Mouse (Mus musculus) myocyte (in vitro differentiated cells): ENCODE results near the gene Col11a1. TPM values are rescaled to one million over a fixed set of nuclear protein-coding genes. Genes with fewer than 3 reads are reported as not detected.

Experiments used
- H3K27me3 ChIP-seq: one replicate; pipeline ENCODE4 v1.6.1; 2011; ENCODE audit not compliant: control insufficient read depth, insufficient read depth, insufficient read length
- H3K36me3 ChIP-seq: one replicate; pipeline ENCODE4 v1.6.1; 2011; ENCODE audit not compliant: control insufficient read depth, insufficient read depth
- H3K4me2 ChIP-seq: one replicate; pipeline ENCODE4 v1.6.1; 2011; ENCODE audit warnings: low read depth, control low read depth
- H3K4me3 ChIP-seq: one replicate; pipeline ENCODE4 v1.5.1; 2011; ENCODE audit warnings: mild to moderate bottlenecking, control low read depth, moderate library complexity
- H3K79me2 ChIP-seq: one replicate; pipeline ENCODE4 v1.6.1; 2011; ENCODE audit not compliant: control insufficient read depth, insufficient read depth
- H3ac ChIP-seq: one replicate; pipeline ENCODE4 v1.6.1; 2011; ENCODE audit not compliant: control insufficient read depth, insufficient read length
- CEBPB ChIP-seq: IDR thresholded peaks from 2 replicates; pipeline ENCODE4 v1.6.1; 2011; ENCODE audit warnings: mild to moderate bottlenecking, moderate library complexity; ENCODE audit not compliant: poor library complexity, insufficient read depth, severe bottlenecking
- E2F4 ChIP-seq: IDR thresholded peaks from one replicate; pipeline ENCODE4 v1.6.1; 2011; ENCODE audit warnings: mild to moderate bottlenecking, control low read depth, moderate library complexity; ENCODE audit not compliant: insufficient read depth
- MAX ChIP-seq: IDR thresholded peaks from one replicate; pipeline ENCODE4 v1.6.1; 2011; ENCODE audit warnings: low read depth, mild to moderate bottlenecking, control low read depth
- MYOD1 ChIP-seq, 3 experiments: IDR thresholded peaks; one replicate each; pipeline ENCODE4 v1.6.1; 2011; ENCODE audit warnings: control low read depth in 2 of 3, low read depth in 2 of 3, mild to moderate bottlenecking in 2 of 3, moderate library complexity in 1 of 3; ENCODE audit not compliant: insufficient read length in 2 of 3, control insufficient read depth in 1 of 3
- MYOG ChIP-seq, 3 experiments: IDR thresholded peaks; one replicate each; pipeline ENCODE4 v1.6.1; 2011; ENCODE audit warnings: control low read depth in 2 of 3, low read depth in 2 of 3, mild to moderate bottlenecking in 2 of 3; ENCODE audit not compliant: insufficient read length in 2 of 3, control insufficient read depth in 1 of 3, insufficient read depth in 1 of 3
- POLR2A ChIP-seq: IDR thresholded peaks from one replicate; pipeline ENCODE4 v1.6.1; 2011; ENCODE audit warnings: low read depth, mild to moderate bottlenecking, control low read depth, moderate library complexity; ENCODE audit not compliant: insufficient read length
- POLR2AphosphoS2 ChIP-seq: IDR thresholded peaks from one replicate; pipeline ENCODE4 v1.6.1; 2011; ENCODE audit warnings: low read depth, control low read depth; ENCODE audit not compliant: insufficient read length
- REST ChIP-seq: IDR thresholded peaks from one replicate; pipeline ENCODE4 v1.6.1; 2011; ENCODE audit warnings: mild to moderate bottlenecking, control low read depth, moderate library complexity; ENCODE audit not compliant: insufficient read depth, insufficient read length
- SRF ChIP-seq: IDR thresholded peaks from one replicate; pipeline ENCODE4 v1.6.1; 2011; ENCODE audit warnings: low read depth; ENCODE audit not compliant: control insufficient read depth, insufficient read length
- TCF12 ChIP-seq: IDR thresholded peaks from one replicate; pipeline ENCODE4 v1.6.1; 2011; ENCODE audit warnings: mild to moderate bottlenecking, control low read depth; ENCODE audit not compliant: poor library complexity, insufficient read depth, severe bottlenecking
- TCF3 ChIP-seq: IDR thresholded peaks from one replicate; pipeline ENCODE4 v1.6.1; 2011; ENCODE audit warnings: low read depth, control low read depth; ENCODE audit not compliant: insufficient read length
- USF1 ChIP-seq: IDR thresholded peaks from one replicate; pipeline ENCODE4 v1.6.1; 2011; ENCODE audit warnings: low read depth, mild to moderate bottlenecking, control low read depth, moderate library complexity
- polyA plus RNA-seq: library from polyadenylated mRNA; unstranded; fragments of >200 nt; fragmentation: generic; extraction: Trizol; gene quantifications from one replicate; pipeline ENCODE4 v1.2.1, GENCODE M21; 2012; ENCODE audit warnings: missing spikeins

Gene Col11a1
- polyA plus RNA-seq, 1 experiment, result 0.50 TPM

GRCm38 (mm10) chr3:114107099-114107498, 76.8 kb downstream of the Col11a1 start:
- no peak for TF ChIP-seq MYOG (IDR thresholded peaks at IDR 0.05; ENCODE audit: control insufficient read depth in 1 of 3, insufficient read depth in 1 of 3, insufficient read length in 2 of 3, low read depth in 2 of 3)
- TF ChIP-seq POLR2AphosphoS2, result no peak
- no peak for TF ChIP-seq MAX
- TF ChIP-seq CEBPB, result no peak
- no peak for TF ChIP-seq TCF12
- no peak for TF ChIP-seq TCF3
- no peak for TF ChIP-seq SRF
- no peak for TF ChIP-seq USF1
- TF ChIP-seq MYOD1 (IDR thresholded peaks at IDR 0.05; ENCODE audit: control insufficient read depth in 1 of 3, insufficient read length in 2 of 3, low read depth in 2 of 3), result no peak
- TF ChIP-seq REST, result no peak
- no peak for TF ChIP-seq POLR2A
- no peak for TF ChIP-seq E2F4
- Histone ChIP-seq H3K36me3 (no peaks in the 10 kb centered on the region), H3K79me2 (no peaks in the 10 kb centered on the region), H3K4me2 (no peak overlapping the region), H3K27me3 (no peaks in the 10 kb centered on the region), H3ac (no peak overlapping the region), H3K4me3 (no peak overlapping the region)

GRCm38 (mm10) chr3:114147140-114147539, 116.8 kb downstream of the Col11a1 start:
- Histone ChIP-seq H3K36me3 (no peaks in the 10 kb centered on the region), H3ac (no peak overlapping the region), H3K27me3 (no peaks in the 10 kb centered on the region), H3K4me2 (no peak overlapping the region), H3K79me2 (no peaks in the 10 kb centered on the region), H3K4me3 (no peak overlapping the region)
- TF ChIP-seq POLR2A, result no peak
- no peak for TF ChIP-seq E2F4
- TF ChIP-seq MYOD1 (IDR thresholded peaks at IDR 0.05; ENCODE audit: control insufficient read depth in 1 of 3, insufficient read length in 2 of 3, low read depth in 2 of 3), result no peak
- no peak for TF ChIP-seq SRF
- TF ChIP-seq USF1, result no peak
- no peak for TF ChIP-seq MYOG (IDR thresholded peaks at IDR 0.05; ENCODE audit: control insufficient read depth in 1 of 3, insufficient read depth in 1 of 3, insufficient read length in 2 of 3, low read depth in 2 of 3)
- no peak for TF ChIP-seq POLR2AphosphoS2
- no peak for TF ChIP-seq REST
- no peak for TF ChIP-seq TCF3
- no peak for TF ChIP-seq MAX
- no peak for TF ChIP-seq CEBPB
- TF ChIP-seq TCF12, result no peak

DNA sequence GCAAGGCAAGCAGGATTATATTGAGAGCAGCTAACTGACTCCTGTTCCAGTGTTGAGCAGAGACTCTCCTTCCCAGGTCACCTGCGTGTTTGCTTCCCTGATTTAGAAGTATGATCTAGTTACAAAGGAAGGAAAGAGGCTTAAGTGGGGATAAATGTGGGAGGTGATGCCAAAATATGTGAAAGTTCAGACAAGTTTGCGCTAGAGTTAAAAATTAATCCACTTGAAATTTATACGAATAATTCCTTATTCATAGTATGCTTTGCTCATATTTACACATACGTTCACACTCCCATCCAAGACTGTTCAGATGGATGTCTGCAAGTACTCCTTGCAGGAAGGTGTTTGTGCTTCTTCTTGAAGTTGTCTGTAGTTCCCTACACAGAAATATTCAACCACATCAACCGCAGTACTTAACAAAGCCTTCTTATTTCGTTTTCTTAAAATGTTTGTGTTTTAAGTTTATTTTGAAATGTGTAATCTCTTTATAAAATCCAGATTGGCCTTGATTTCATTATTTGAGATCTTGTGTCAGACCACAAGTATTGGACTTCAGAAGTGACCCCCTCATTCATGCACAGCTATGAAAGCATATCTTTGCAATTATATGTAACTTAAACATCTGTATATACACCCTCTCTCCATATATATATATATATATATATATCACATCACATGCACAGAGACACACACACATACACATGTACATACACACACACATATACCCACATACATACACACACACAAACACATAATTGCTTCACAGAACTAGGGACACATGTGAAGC, 167.8 kb downstream of the Col11a1 start:
- Histone ChIP-seq H3K27me3 (no peaks in the 10 kb centered on the region), H3K4me2 (no peak overlapping the region), H3K79me2 (no peaks in the 10 kb centered on the region), H3ac (no peak overlapping the region), H3K4me3 (no peak overlapping the region), H3K36me3 (no peaks in the 10 kb centered on the region)
- TF ChIP-seq MYOG (IDR thresholded peaks at IDR 0.05; ENCODE audit: control insufficient read depth in 1 of 3, insufficient read depth in 1 of 3, insufficient read length in 2 of 3, low read depth in 2 of 3) (no peak), POLR2A (no peak), REST (no peak), TCF12 (no peak), MAX (no peak), SRF (no peak), MYOD1 (IDR thresholded peaks at IDR 0.05; ENCODE audit: control insufficient read depth in 1 of 3, insufficient read length in 2 of 3, low read depth in 2 of 3) (no peak), POLR2AphosphoS2 (no peak), USF1 (no peak), E2F4 (no peak), TCF3 (no peak), CEBPB (no peak)

DNA sequence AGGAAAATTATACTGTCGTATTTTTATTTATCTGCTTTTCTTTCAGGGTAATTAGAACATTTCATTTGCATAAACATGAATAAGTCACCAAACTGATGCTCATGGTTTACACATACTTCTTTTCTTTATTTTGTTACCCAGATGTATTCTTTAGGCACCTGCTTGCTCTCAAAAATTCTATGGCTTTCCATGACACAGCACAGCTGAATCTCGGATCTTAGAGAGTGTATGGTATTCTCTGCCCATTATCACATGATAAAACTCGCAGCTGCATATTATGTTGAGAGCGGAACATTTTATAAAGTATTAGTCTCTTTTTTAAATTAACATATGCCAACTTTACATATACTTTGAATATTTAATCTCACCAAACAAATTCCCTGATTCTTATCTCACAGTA, 181.9 kb downstream of the Col11a1 start:
- TF ChIP-seq POLR2AphosphoS2, result no peak
- no peak for TF ChIP-seq TCF3
- no peak for TF ChIP-seq CEBPB
- no peak for TF ChIP-seq SRF
- TF ChIP-seq REST, result no peak
- no peak for TF ChIP-seq MYOG (IDR thresholded peaks at IDR 0.05; ENCODE audit: control insufficient read depth in 1 of 3, insufficient read depth in 1 of 3, insufficient read length in 2 of 3, low read depth in 2 of 3)
- no peak for TF ChIP-seq TCF12
- no peak for TF ChIP-seq MYOD1 (IDR thresholded peaks at IDR 0.05; ENCODE audit: control insufficient read depth in 1 of 3, insufficient read length in 2 of 3, low read depth in 2 of 3)
- no peak for TF ChIP-seq USF1
- TF ChIP-seq POLR2A, result no peak
- no peak for TF ChIP-seq E2F4
- no peak for TF ChIP-seq MAX
- Histone ChIP-seq H3K4me2 (no peak overlapping the region), H3K4me3 (no peak overlapping the region), H3K36me3 (no peaks in the 10 kb centered on the region), H3ac (no peak overlapping the region), H3K27me3 (no peaks in the 10 kb centered on the region), H3K79me2 (no peaks in the 10 kb centered on the region)
